Mouse (Mus musculus): ENCODE measurements around the gene Arhgap21. TPM values are rescaled to one million over a fixed set of nuclear protein-coding genes. Genes with fewer than 3 reads are reported as not detected.

Gene Arhgap21
- total RNA-seq, 2 experiments from 2014 or later, result 263 to 268 TPM

Other genes starting within 250 kb of the Arhgap21 start
- gene Enkur, start 236.5 kb upstream of the Arhgap21 start, total RNA-seq (2021), result 1 to 10 TPM; 4.8 to 4.9 TPM
- gene Thnsl1, start 236.8 kb upstream of the Arhgap21 start, total RNA-seq (2021), result 10 to 100 TPM; 19.5 to 22.7 TPM

All from left cerebral cortex, adult 18-20 months (tissue).